9 mouse cellular contexts compared by ENCODE assay signal in genomic region chr2:180791674-180792073, GRCm38 (mm10). TPM values are rescaled to one million over a fixed set of nuclear protein-coding genes. Genes with fewer than 3 reads are reported as not detected.
DNase-seq lines count a peak whose midpoint lies in the region.
"Had no signal": no experiment of that assay in that cellular context is flagged by ENCODE, and none has a peak within 500 bp of the region (broad histone marks: within the 10 kb centered on the region; RNA-seq: fewer than 3 reads in every experiment).

No protein-coding gene starts in this region.

- WGBS in large intestine, adult 2 months: 47% methylated on average over 4 of the region's 4 CpGs

- peak; percentile 18 to 63 for DNase-seq in heart, adult 18-20 months
- no peak for DNase-seq in heart, adult 9 months (ENCODE audit: low spot score in 2 of 2)
- DNase-seq in 416B (ENCODE audit: low read depth) (peak; percentile 52), ZHBTc4 (ENCODE audit: low read depth, low spot score) (peak; percentile 60)
- peak; percentile 68 for DNase-seq in embryo, embryonic 10.5 days (ENCODE audit: low spot score)
- peak; percentile 6 for DNase-seq in large intestine, adult 2 months (ENCODE audit: low read depth, low spot score)
- DNase-seq in lung, postnatal 14 days: peak; percentile 34
- peak; percentile 49 for DNase-seq in thymus, postnatal 0 days (ENCODE audit: low spot score)

RNA-seq across cellular contexts. Expression of gene Bhlhe23, which starts 15.0 kb away (rescaled TPM):
- not detected for total RNA-seq in heart, adult 18-20 months (2021)
- not detected in 2 replicates for polyA plus RNA-seq in large intestine, adult 2 months (2012; rRNA removed)
- 0.17 and 0.19 TPM in 2 replicates for polyA plus RNA-seq in thymus, postnatal 0 days (2015; fragmentation: Nextera tagmentation; extraction: Ambion mirVana)
- polyA plus RNA-seq: limb, embryonic 12.5 days had no signal

Comparison
In these comparisons a context has a peak if more than half of its experiments do, and no peak if none do; other contexts are left out.
1. DNase-seq: peak in heart, adult 18-20 months (2 of 2), 416B (single experiment), ZHBTc4 (single experiment), embryo, embryonic 10.5 days (single experiment), large intestine, adult 2 months (single experiment), lung, postnatal 14 days (single experiment) and thymus, postnatal 0 days (single experiment); none in heart, adult 9 months (0 of 2).